Mouse (Mus musculus): ENCODE results near the gene Kif22.

Gene Kif22

GRCm38 (mm10) chr7:126984667-126985444 lies 57.4 kb downstream of the Kif22 start:
- no peak for DNase-seq (ENCODE audit: low spot score in 2 of 2)

GRCm38 (mm10) chr7:126983113-126983512 lies 59.2 kb downstream of the Kif22 start:
- no peak for DNase-seq (ENCODE audit: low spot score in 2 of 2)

GRCm38 (mm10) chr7:126982054-126982453 lies 60.2 kb downstream of the Kif22 start:
- no peak for DNase-seq (ENCODE audit: low spot score in 2 of 2)

GRCm38 (mm10) chr7:126981601-126982000 lies 60.7 kb downstream of the Kif22 start:
- DNase-seq (ENCODE audit: low spot score in 2 of 2), result no peak

- no peak for DNase-seq (ENCODE audit: low spot score in 2 of 2)
Observed at GRCm38 (mm10) chr7:126978841-126979240, 63.4 kb downstream of the Kif22 start.
